Mouse (Mus musculus) MEL (cell line): ENCODE results near the gene Zfp536. TPM values are rescaled to one million over a fixed set of nuclear protein-coding genes. Genes with fewer than 3 reads are reported as not detected.

Experiments used
- DNase-seq: peaks from one replicate; pipeline ENCODE4 v3.0.0; 2011; ENCODE audit warnings: low read depth, low spot score
- H3K27ac ChIP-seq: 2 replicates; pipeline ENCODE4 v1.5.1; 2012; ENCODE audit warnings: low read depth, mild to moderate bottlenecking, control low read depth, low read length, moderate library complexity; ENCODE audit not compliant: control insufficient read depth
- H3K27me3 ChIP-seq, 2 experiments: fragments of 150-350 bp in 1 of 2; sonication (generic) in 1 of 2; 2 replicates each; pipeline ENCODE4 v1.6.1; 2012; ENCODE audit warnings: low read length in 2 of 2, mild to moderate bottlenecking in 2 of 2, improper control_type of control experiment in 1 of 2, moderate library complexity in 1 of 2; ENCODE audit not compliant: insufficient read depth in 2 of 2, control insufficient read depth in 1 of 2
- H3K36me3 ChIP-seq, 2 experiments: 2 replicates each; pipeline ENCODE4 v1.6.1; 2012 to 2014; ENCODE audit warnings: low read length in 2 of 2, improper control_type of control experiment in 1 of 2, inconsistent platforms in 1 of 2, mild to moderate bottlenecking in 1 of 2; ENCODE audit not compliant: insufficient read depth in 2 of 2, control insufficient read depth in 1 of 2
- H3K4me1 ChIP-seq, 2 experiments: fragments of 150-350 bp in 1 of 2; sonication (generic) in 1 of 2; 2 replicates each; pipeline ENCODE4 v1.6.1; 2012; ENCODE audit warnings: low read length in 2 of 2, improper control_type of control experiment in 1 of 2, mild to moderate bottlenecking in 1 of 2; ENCODE audit not compliant: insufficient read depth in 2 of 2, control insufficient read depth in 1 of 2
- H3K4me3 ChIP-seq, 2 experiments: fragments of 150-350 bp in 1 of 2; sonication (generic) in 1 of 2; 2 replicates each; pipeline ENCODE4 v1.5.1; 2012; ENCODE audit warnings: low read depth in 2 of 2, low read length in 2 of 2, mild to moderate bottlenecking in 2 of 2, moderate library complexity in 2 of 2, control low read depth in 1 of 2, improper control_type of control experiment in 1 of 2; ENCODE audit not compliant: control insufficient read depth in 1 of 2, insufficient read depth in 1 of 2
- H3K79me2 ChIP-seq: 2 replicates; pipeline ENCODE4 v1.6.1; 2012; ENCODE audit warnings: mild to moderate bottlenecking, low read length, moderate library complexity; ENCODE audit not compliant: control insufficient read depth, poor library complexity, insufficient read depth
- H3K9ac ChIP-seq: 2 replicates; pipeline ENCODE4 v1.6.1; 2012; ENCODE audit warnings: low read depth, mild to moderate bottlenecking, control low read depth, low read length, moderate library complexity; ENCODE audit not compliant: control insufficient read depth, poor library complexity, severe bottlenecking
- H3K9me3 ChIP-seq: fragments of 150-350 bp; sonication (generic); replicated peaks from 2 replicates; pipeline ENCODE4 v1.6.1; 2012; ENCODE audit warnings: mild to moderate bottlenecking, low read length, improper control_type of control experiment, moderate library complexity; ENCODE audit not compliant: insufficient read depth
- E2F4 ChIP-seq: IDR thresholded peaks from 2 replicates; pipeline ENCODE4 v1.6.1; 2011; ENCODE audit warnings: low read depth, low read length, improper control_type of control experiment, borderline replicate concordance
- EP300 ChIP-seq, 2 experiments: IDR thresholded peaks; 2 replicates each; pipeline ENCODE4 v1.6.1; 2011; ENCODE audit warnings: improper control_type of control experiment in 2 of 2, low read length in 2 of 2, low read depth in 1 of 2, mild to moderate bottlenecking in 1 of 2
- ETS1 ChIP-seq: IDR thresholded peaks from 2 replicates; pipeline ENCODE4 v1.6.1; 2012; ENCODE audit warnings: low read depth, mild to moderate bottlenecking, inconsistent platforms, low read length, improper control_type of control experiment, moderate library complexity
- HCFC1 ChIP-seq: IDR thresholded peaks from 2 replicates; pipeline ENCODE4 v1.6.1; 2012; ENCODE audit warnings: low read depth, mild to moderate bottlenecking, inconsistent platforms, low read length, improper control_type of control experiment, moderate library complexity
- KAT2A ChIP-seq: conservative IDR thresholded peaks from 2 replicates; pipeline ENCODE4 v1.6.1; 2012; ENCODE audit warnings: low read depth, low read length, improper control_type of control experiment, inconsistent platforms
- MYB ChIP-seq: IDR thresholded peaks from 2 replicates; pipeline ENCODE4 v1.6.1; 2011; ENCODE audit warnings: mild to moderate bottlenecking, low read depth, low read length, improper control_type of control experiment
- MYC ChIP-seq: IDR thresholded peaks from 2 replicates; pipeline ENCODE4 v1.6.1; 2011; ENCODE audit warnings: low read depth, mild to moderate bottlenecking, low read length, improper control_type of control experiment, moderate library complexity
- POLR2A ChIP-seq, 2 experiments: IDR thresholded peaks; 2 replicates each; pipeline ENCODE4 v1.6.1; 2011 to 2012; ENCODE audit warnings: low read length in 2 of 2, mild to moderate bottlenecking in 2 of 2, control low read depth in 1 of 2, improper control_type of control experiment in 1 of 2, low read depth in 1 of 2, moderate library complexity in 1 of 2; ENCODE audit not compliant: control insufficient read depth in 1 of 2, insufficient read depth in 1 of 2, poor library complexity in 1 of 2
- SMC3 ChIP-seq: IDR thresholded peaks from 2 replicates; pipeline ENCODE4 v1.6.1; 2011; ENCODE audit warnings: low read depth, low read length, improper control_type of control experiment
- TAL1 ChIP-seq: IDR thresholded peaks from 2 replicates; pipeline ENCODE4 v1.6.1; 2012; ENCODE audit warnings: mild to moderate bottlenecking, inconsistent platforms, low read length, moderate library complexity, mixed read lengths
- USF1 ChIP-seq: IDR thresholded peaks from 2 replicates; pipeline ENCODE4 v1.6.1; 2014; ENCODE audit warnings: low read depth, mild to moderate bottlenecking, inconsistent platforms, low read length, improper control_type of control experiment, moderate library complexity
- ZC3H11A ChIP-seq: IDR thresholded peaks from 2 replicates; pipeline ENCODE4 v1.6.1; 2012; ENCODE audit warnings: low read depth, mild to moderate bottlenecking, inconsistent platforms, low read length, improper control_type of control experiment
- polyA plus RNA-seq, 2 experiments: library from polyadenylated mRNA; stranded (reverse) in 1 of 2; unstranded in 1 of 2; fragments of >175 nt in 1 of 2; fragments of >200 nt in 1 of 2; gene quantifications; 2 replicates each; pipeline versions ENCODE4 v1.2.1 to v1.2.4; 2012; ENCODE audit warnings: low replicate concordance in 2 of 2, low read depth in 1 of 2; ENCODE audit not compliant: insufficient read length in 2 of 2, insufficient read depth in 1 of 2, missing spikeins in 1 of 2
- total RNA-seq: library from RNA; depleted of rRNA; stranded (reverse); fragments of 300-350 nt; gene quantifications from 2 replicates; pipeline ENCODE4 v1.2.3, GENCODE M21; 2012

Gene Zfp536
- total and polyA plus RNA-seq, 3 experiments, result not detected

GRCm38 (mm10) chr7:37498881-37499280, 274.6 kb downstream of the Zfp536 start:
- Histone ChIP-seq H3K9me3 (no peaks in the 10 kb centered on the region), H3K79me2 (no peaks in the 10 kb centered on the region), H3K36me3 (no peaks in the 10 kb centered on the region), H3K27ac (no peak overlapping the region), H3K4me3 (no peak overlapping the region), H3K4me1 (no peaks in the 10 kb centered on the region), H3K9ac (no peak overlapping the region), H3K27me3 (no peaks in the 10 kb centered on the region)
- DNase-seq, result no peak
- no peak for TF ChIP-seq ZC3H11A

GRCm38 (mm10) chr7:37496491-37496890, 276.9 kb downstream of the Zfp536 start:
- H3K4me3 ChIP-seq, result no peak overlapping the region
- TF ChIP-seq EP300 (IDR thresholded peaks at IDR 0.05; ENCODE audit: low read depth in 1 of 2, low read length in 2 of 2) (no peak), MYC (no peak), MYB (no peak)

GRCm38 (mm10) chr7:37490312-37490711, 283.1 kb downstream of the Zfp536 start:
- Histone ChIP-seq H3K9me3 (no peaks in the 10 kb centered on the region), H3K27me3 (no peaks in the 10 kb centered on the region), H3K79me2 (no peaks in the 10 kb centered on the region), H3K36me3 (no peaks in the 10 kb centered on the region), H3K4me3 (no peak overlapping the region), H3K4me1 (no peaks in the 10 kb centered on the region), H3K9ac (no peak overlapping the region), H3K27ac (no peak overlapping the region)
- no peak for TF ChIP-seq ETS1
- no peak for TF ChIP-seq SMC3
- DNase-seq, result no peak

More at GRCm38 (mm10) chr7:37496491-37496890, 276.9 kb downstream of the Zfp536 start:
- Histone ChIP-seq H3K36me3 (no peaks in the 10 kb centered on the region), H3K27me3 (no peaks in the 10 kb centered on the region), H3K79me2 (no peaks in the 10 kb centered on the region), H3K9me3 (no peaks in the 10 kb centered on the region), H3K4me1 (no peaks in the 10 kb centered on the region), H3K9ac (no peak overlapping the region), H3K27ac (no peak overlapping the region)
- no peak for DNase-seq

GRCm38 (mm10) chr7:37484946-37485345, 288.5 kb downstream of the Zfp536 start:
- TF ChIP-seq TAL1 (no peak), USF1 (no peak), KAT2A (no peak), HCFC1 (no peak), E2F4 (no peak), POLR2A (IDR thresholded peaks at IDR 0.05; ENCODE audit: control insufficient read depth in 1 of 2, insufficient read depth in 1 of 2, low read depth in 1 of 2, low read length in 2 of 2, poor library complexity in 1 of 2) (no peak)
- no peaks in the 10 kb centered on the region for H3K36me3 ChIP-seq
- H3K4me1 ChIP-seq, result no peaks in the 10 kb centered on the region
- H3K4me3 ChIP-seq, result no peak overlapping the region
- H3K27ac ChIP-seq, result no peak overlapping the region
- no peaks in the 10 kb centered on the region for H3K27me3 ChIP-seq
- no peaks in the 10 kb centered on the region for H3K79me2 ChIP-seq
- DNase-seq, result no peak
- H3K9ac ChIP-seq, result no peak overlapping the region
- H3K9me3 ChIP-seq, result no peaks in the 10 kb centered on the region
